Mouse (Mus musculus) midbrain, embryonic 11.5 days (tissue): ENCODE measurements around the gene Cyfip1. TPM values are rescaled to one million over a fixed set of nuclear protein-coding genes. Genes with fewer than 3 reads are reported as not detected.
"Not testable (repeated sequence)": the region's sequence is repeated elsewhere in the genome, so short reads cannot be mapped to it uniquely, and the experiment has no call there.

Experiments used
- ATAC-seq: fragments of 200-750 bp; cut with Nextera tagmentation; 2 replicates; pipeline ENCODE4 v1.8.0; 2017; ENCODE audit warnings: moderate TSS enrichment, moderate library complexity; ENCODE audit not compliant: low FRiP score
- DNase-seq: peaks from one replicate; pipeline ENCODE4 v3.0.0; 2015; ENCODE audit warnings: low spot score; ENCODE audit errors: missing footprints
- H3K27ac ChIP-seq: fragments of 300-500 bp; sonication (generic); 2 replicates; pipeline ENCODE4 v1.5.1; 2014; ENCODE audit warnings: low read depth, low read length
- H3K27me3 ChIP-seq: fragments of 300-500 bp; sonication (generic); 2 replicates; pipeline ENCODE4 v1.6.1; 2014; ENCODE audit warnings: mild to moderate bottlenecking, low read length, moderate library complexity, mixed read lengths; ENCODE audit not compliant: control insufficient read depth, insufficient read depth
- H3K36me3 ChIP-seq: fragments of 300-500 bp; sonication (generic); 2 replicates; pipeline ENCODE4 v1.6.1; 2014; ENCODE audit warnings: mild to moderate bottlenecking, low read length, moderate library complexity, mixed read lengths; ENCODE audit not compliant: control insufficient read depth, insufficient read depth
- H3K4me1 ChIP-seq: fragments of 300-500 bp; sonication (generic); 2 replicates; pipeline ENCODE4 v1.6.1; 2014; ENCODE audit warnings: low read length; ENCODE audit not compliant: control insufficient read depth, insufficient read depth
- H3K4me2 ChIP-seq: fragments of 300-500 bp; sonication (generic); 2 replicates; pipeline ENCODE4 v1.6.1; 2014; ENCODE audit warnings: mild to moderate bottlenecking, moderate library complexity
- H3K4me3 ChIP-seq: fragments of 300-500 bp; sonication (generic); 2 replicates; pipeline ENCODE4 v1.5.1; 2014; ENCODE audit warnings: low read depth, low read length
- H3K9ac ChIP-seq: fragments of 300-500 bp; sonication (generic); 2 replicates; pipeline ENCODE4 v1.6.1; 2014; ENCODE audit warnings: low read length
- H3K9me3 ChIP-seq: fragments of 300-500 bp; sonication (generic); 2 replicates; pipeline ENCODE4 v1.6.1; 2016; ENCODE audit warnings: low read length; ENCODE audit not compliant: control insufficient read depth
- whole genome bisulfite sequencing: fragments of 180-500 bp; shearing (Covaris S2); extraction: QIAGEN DNeasy Blood & Tissue Kit; methylation state at CpG from one replicate; pipeline ENCODE4 v1.1.7; 2014; 5-methylcytosine and 5-hydroxymethylcytosine counted together
- polyA plus RNA-seq: library from polyadenylated mRNA; unstranded; fragments of >200 nt; fragmentation: Nextera tagmentation; extraction: Ambion mirVana; gene quantifications from 2 replicates; pipeline ENCODE4 v1.2.1, GENCODE M21; 2014

Gene Cyfip1
- polyA plus RNA-seq, 1 experiment from 2014 or later, result 80.6 TPM

- peaks cover 16% of the 10 kb centered on the region for H3K36me3 ChIP-seq
- H3K4me2 ChIP-seq, result no peak overlapping the region
- no peak overlapping the region for H3K4me3 ChIP-seq
- 100% methylated on average over 1 of the region's 1 CpGs for WGBS
- H3K4me1 ChIP-seq, result no peaks in the 10 kb centered on the region
- H3K9ac ChIP-seq, result no peak overlapping the region
- ATAC-seq (no peak), DNase-seq (no peak)
- no peak overlapping the region for H3K27ac ChIP-seq
- no peaks in the 10 kb centered on the region for H3K27me3 ChIP-seq
- H3K9me3 ChIP-seq, result no peaks in the 10 kb centered on the region
These were observed 68.0 kb downstream of the Cyfip1 start for GRCm38 (mm10) chr7:55909519-55909918.

GRCm38 (mm10) chr7:55910356-55910755 lies 68.8 kb downstream of the Cyfip1 start:
- Histone ChIP-seq H3K9ac (no peak overlapping the region), H3K27me3 (no peaks in the 10 kb centered on the region), H3K4me1 (no peaks in the 10 kb centered on the region), H3K4me3 (no peak overlapping the region), H3K9me3 (no peaks in the 10 kb centered on the region), H3K36me3 (peaks cover 16% of the 10 kb centered on the region), H3K4me2 (no peak overlapping the region), H3K27ac (no peak overlapping the region)
- DNase-seq (no peak), ATAC-seq (no peak)
- WGBS, result 80% methylated on average over 2 of the region's 2 CpGs

DNA sequence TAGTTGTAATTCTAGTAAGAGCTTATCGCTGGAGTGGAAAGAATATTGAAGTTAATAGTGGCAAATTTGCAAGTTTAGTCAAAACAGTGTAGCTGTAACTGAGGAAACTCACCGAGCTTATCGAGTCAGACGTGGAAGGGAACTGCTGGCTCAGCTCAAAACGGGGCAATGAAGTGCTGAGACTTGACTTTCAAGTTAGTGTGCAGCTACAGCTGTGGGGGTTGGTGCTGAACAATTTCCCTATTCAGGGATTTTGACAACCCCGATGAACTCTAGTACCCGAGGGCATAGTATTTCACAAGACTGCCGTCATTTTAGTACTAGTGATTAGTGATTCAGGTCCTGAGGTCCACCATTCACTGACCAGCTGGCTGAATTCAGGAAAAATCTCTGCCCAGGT lies 69.8 kb downstream of the Cyfip1 start:
- Histone ChIP-seq H3K27me3 (no peaks in the 10 kb centered on the region), H3K9ac (no peak overlapping the region), H3K4me2 (no peak overlapping the region), H3K27ac (no peak overlapping the region), H3K4me3 (no peak overlapping the region), H3K9me3 (no peaks in the 10 kb centered on the region), H3K4me1 (no peaks in the 10 kb centered on the region), H3K36me3 (peaks cover 13% of the 10 kb centered on the region)
- WGBS, result 88% methylated on average over 8 of the region's 8 CpGs
- DNase-seq (no peak), ATAC-seq (no peak)

DNA sequence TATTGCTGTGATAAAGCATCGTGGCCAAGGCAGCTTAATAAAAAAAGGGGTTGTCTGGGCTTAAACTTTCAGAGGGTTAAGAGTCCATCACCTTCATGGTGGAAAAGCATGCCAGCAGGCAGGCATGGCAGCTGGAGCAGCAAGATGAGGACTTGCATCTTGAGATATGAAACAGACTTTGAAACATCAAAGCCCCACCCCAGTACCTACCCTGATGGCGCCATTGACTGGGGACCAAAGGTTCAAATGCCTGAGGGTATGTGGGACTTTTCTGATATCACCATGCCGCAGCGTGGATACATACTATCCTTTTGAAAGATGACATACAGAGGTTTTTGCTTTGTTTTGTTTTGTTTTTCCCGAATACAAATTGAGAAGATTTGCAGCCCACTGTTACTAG lies 70.6 kb downstream of the Cyfip1 start:
- Histone ChIP-seq H3K9me3 (no peaks in the 10 kb centered on the region), H3K36me3 (peaks cover 13% of the 10 kb centered on the region), H3K27me3 (no peaks in the 10 kb centered on the region), H3K9ac (no peak overlapping the region), H3K4me3 (no peak overlapping the region), H3K4me1 (no peaks in the 10 kb centered on the region), H3K4me2 (no peak overlapping the region), H3K27ac (no peak overlapping the region)
- no peak for ATAC-seq
- no peak for DNase-seq
- WGBS, result 97% methylated on average over 5 of the region's 5 CpGs

GRCm38 (mm10) chr7:55918365-55918764 lies 76.8 kb downstream of the Cyfip1 start:
- H3K4me2 ChIP-seq, H3K4me1 ChIP-seq, H3K27me3 ChIP-seq, H3K36me3 ChIP-seq, ATAC-seq, H3K4me3 ChIP-seq, H3K9me3 ChIP-seq, H3K9ac ChIP-seq, H3K27ac ChIP-seq: not testable (repeated sequence)
- DNase-seq, result peak; percentile 73
- 94% methylated on average over 11 of the region's 11 CpGs for WGBS

- H3K27me3 ChIP-seq, result no peaks in the 10 kb centered on the region
- H3K4me1 ChIP-seq, result no peaks in the 10 kb centered on the region
- H3K9me3 ChIP-seq, result no peaks in the 10 kb centered on the region
- H3K27ac ChIP-seq, result no peak overlapping the region
- DNase-seq (no peak), ATAC-seq (no peak)
- no peak overlapping the region for H3K4me2 ChIP-seq
- 94% methylated on average over 4 of the region's 4 CpGs for WGBS
- peaks cover 11% of the 10 kb centered on the region; the same call in 1 of the 2 replicates for H3K36me3 ChIP-seq
- H3K9ac ChIP-seq, result no peak overlapping the region
- no peak overlapping the region for H3K4me3 ChIP-seq
These were observed 85.7 kb downstream of the Cyfip1 start for GRCm38 (mm10) chr7:55927262-55927661.

- no peak overlapping the region for H3K27ac ChIP-seq
- no peak for ATAC-seq
- H3K36me3 ChIP-seq, result peaks cover 11% of the 10 kb centered on the region; the same call in 1 of the 2 replicates
These were observed 87.1 kb downstream of the Cyfip1 start for GRCm38 (mm10) chr7:55928649-55929048.

GRCm38 (mm10) chr7:55935025-55935424 lies 93.5 kb downstream of the Cyfip1 start:
- no peak overlapping the region for H3K4me3 ChIP-seq
- peaks cover 5% of the 10 kb centered on the region; the same call in 1 of the 2 replicates for H3K36me3 ChIP-seq
- no peaks in the 10 kb centered on the region for H3K9me3 ChIP-seq
- no peaks in the 10 kb centered on the region for H3K4me1 ChIP-seq
- DNase-seq (no peak), ATAC-seq (no peak)
- no peak overlapping the region for H3K4me2 ChIP-seq
- H3K9ac ChIP-seq, result no peak overlapping the region
- WGBS, result 96% methylated on average over 2 of the region's 2 CpGs
- no peak overlapping the region for H3K27ac ChIP-seq
- no peaks in the 10 kb centered on the region for H3K27me3 ChIP-seq

More at GRCm38 (mm10) chr7:55928649-55929048, 87.1 kb downstream of the Cyfip1 start:
- no peak overlapping the region for H3K4me2 ChIP-seq
- H3K9me3 ChIP-seq, result no peaks in the 10 kb centered on the region
- WGBS, result 89% methylated on average over 2 of the region's 2 CpGs
- no peak overlapping the region for H3K4me3 ChIP-seq
- H3K27me3 ChIP-seq, result no peaks in the 10 kb centered on the region
- H3K4me1 ChIP-seq, result no peaks in the 10 kb centered on the region
- no peak overlapping the region for H3K9ac ChIP-seq
- no peak for DNase-seq

GRCm38 (mm10) chr7:55938341-55938740 lies 96.8 kb downstream of the Cyfip1 start:
- no peak for DNase-seq

More at GRCm38 (mm10) chr7:55938341-55938740, 96.8 kb downstream of the Cyfip1 start:
- H3K4me1 ChIP-seq, result no peaks in the 10 kb centered on the region
- ATAC-seq, result no peak
- H3K9me3 ChIP-seq, result no peaks in the 10 kb centered on the region
- no peaks in the 10 kb centered on the region for H3K27me3 ChIP-seq
- H3K36me3 ChIP-seq, result no peaks in the 10 kb centered on the region
- H3K4me3 ChIP-seq, result no peak overlapping the region
- H3K9ac ChIP-seq, result no peak overlapping the region
- H3K27ac ChIP-seq, result no peak overlapping the region
- H3K4me2 ChIP-seq, result no peak overlapping the region
- 92% methylated on average over 4 of the region's 4 CpGs for WGBS
